Mouse (Mus musculus): ENCODE measurements at regions not wholly inside any gene's neighbourhood (a gene's known extent, or its start where the extent isn't known, plus 50 kb on each side); places are given as distances from the start of the nearest gene placed in this dataset.
"Not testable (repeated sequence)": the region's sequence is repeated elsewhere in the genome, so short reads cannot be mapped to it uniquely, and the experiment has no call there.

DNA sequence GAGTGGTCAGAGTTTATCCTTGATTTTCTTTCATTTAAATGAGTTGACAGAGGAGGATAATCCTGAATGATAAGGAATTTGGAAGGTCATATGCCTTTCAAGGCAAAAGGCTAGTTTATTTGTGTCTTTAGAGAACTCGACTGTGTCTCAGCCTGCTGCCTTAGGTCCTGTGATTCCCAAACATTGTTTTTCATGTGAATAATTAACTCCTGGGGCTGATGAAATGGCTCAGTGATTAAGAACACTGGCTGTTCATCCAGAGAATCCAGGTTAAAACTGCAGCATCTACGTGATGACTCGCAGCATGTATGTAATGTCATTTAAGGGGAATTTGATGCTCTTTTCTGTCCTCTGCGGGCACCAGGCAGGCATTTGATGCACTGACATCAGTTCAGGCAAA lies 1004.2 kb downstream of the Adgrl3 start:
- 68% methylated on average over 4 of the region's 4 CpGs for WGBS
- Histone ChIP-seq H3K27ac (no peak overlapping the region), H3K27me3 (no peaks in the 10 kb centered on the region), H3K4me3 (no peak overlapping the region), H3K4me2 (no peak overlapping the region), H3K9me3 (replicated peaks) (no peaks in the 10 kb centered on the region), H3K9ac (no peak overlapping the region), H3K4me1 (replicated peaks) (no peaks in the 10 kb centered on the region), H3K36me3 (no peaks in the 10 kb centered on the region)
- ATAC-seq (replicated peaks; ENCODE audit: insufficient number of reproducible peaks, insufficient read depth, low FRiP score, low read depth) = no peak

DNA sequence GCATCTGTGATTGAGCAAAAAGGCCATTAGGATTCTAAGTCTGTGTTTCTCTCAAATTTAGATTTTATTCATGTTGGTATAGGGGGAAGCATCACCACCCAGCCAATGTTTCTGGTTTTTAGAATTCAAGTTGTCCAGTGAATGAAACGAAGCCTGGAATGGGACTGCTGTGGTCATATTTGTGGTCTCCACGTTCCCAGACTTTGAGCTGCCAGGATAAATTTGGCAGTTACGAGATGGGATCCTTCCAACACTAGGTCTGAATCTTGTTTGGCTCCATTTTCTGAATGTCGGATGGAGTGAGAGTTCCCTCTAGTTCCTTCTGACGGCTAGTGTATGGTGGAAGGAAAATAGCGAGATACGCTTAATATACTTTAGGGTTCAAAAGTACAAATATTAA lies 1014.8 kb downstream of the Adgrl3 start:
- Histone ChIP-seq H3K9me3 (replicated peaks) (no peaks in the 10 kb centered on the region), H3K27ac (no peak overlapping the region), H3K27me3 (no peaks in the 10 kb centered on the region), H3K4me1 (replicated peaks) (no peaks in the 10 kb centered on the region), H3K9ac (no peak overlapping the region), H3K4me2 (no peak overlapping the region), H3K36me3 (no peaks in the 10 kb centered on the region), H3K4me3 (no peak overlapping the region)
- WGBS = 70% methylated on average over 7 of the region's 7 CpGs
- no peak for ATAC-seq (replicated peaks; ENCODE audit: insufficient number of reproducible peaks, insufficient read depth, low FRiP score, low read depth)

DNA sequence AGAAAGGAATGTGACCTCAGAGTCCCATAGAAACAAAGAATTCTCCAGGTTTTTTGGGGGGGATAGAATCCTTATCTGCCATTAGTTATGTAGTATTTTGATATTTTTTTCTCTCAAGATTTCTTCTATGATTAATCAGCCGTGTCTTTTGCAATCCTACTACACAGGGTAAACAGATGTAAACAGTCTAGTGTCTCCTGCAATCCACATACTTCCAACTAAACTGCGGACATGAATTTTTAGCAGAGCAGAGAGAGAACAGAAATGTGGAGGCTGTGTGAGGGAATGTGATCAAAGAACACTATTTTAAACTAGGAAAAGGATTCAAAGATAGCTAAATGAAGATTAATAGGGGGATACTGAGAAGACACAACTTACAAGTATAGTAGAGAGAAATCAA lies 1026.2 kb downstream of the Adgrl3 start:
- no peak overlapping the region for H3K4me3 ChIP-seq
- H3K9me3 ChIP-seq (replicated peaks) = no peaks in the 10 kb centered on the region
- ATAC-seq (replicated peaks; ENCODE audit: insufficient number of reproducible peaks, insufficient read depth, low FRiP score, low read depth) = no peak
- H3K36me3 ChIP-seq = no peaks in the 10 kb centered on the region
- H3K4me1 ChIP-seq (replicated peaks) = no peaks in the 10 kb centered on the region
- no peak overlapping the region for H3K27ac ChIP-seq
- WGBS = 64% methylated on average over 2 of the region's 2 CpGs
- no peaks in the 10 kb centered on the region for H3K27me3 ChIP-seq
- no peak overlapping the region for H3K9ac ChIP-seq
- H3K4me2 ChIP-seq = no peak overlapping the region

DNA sequence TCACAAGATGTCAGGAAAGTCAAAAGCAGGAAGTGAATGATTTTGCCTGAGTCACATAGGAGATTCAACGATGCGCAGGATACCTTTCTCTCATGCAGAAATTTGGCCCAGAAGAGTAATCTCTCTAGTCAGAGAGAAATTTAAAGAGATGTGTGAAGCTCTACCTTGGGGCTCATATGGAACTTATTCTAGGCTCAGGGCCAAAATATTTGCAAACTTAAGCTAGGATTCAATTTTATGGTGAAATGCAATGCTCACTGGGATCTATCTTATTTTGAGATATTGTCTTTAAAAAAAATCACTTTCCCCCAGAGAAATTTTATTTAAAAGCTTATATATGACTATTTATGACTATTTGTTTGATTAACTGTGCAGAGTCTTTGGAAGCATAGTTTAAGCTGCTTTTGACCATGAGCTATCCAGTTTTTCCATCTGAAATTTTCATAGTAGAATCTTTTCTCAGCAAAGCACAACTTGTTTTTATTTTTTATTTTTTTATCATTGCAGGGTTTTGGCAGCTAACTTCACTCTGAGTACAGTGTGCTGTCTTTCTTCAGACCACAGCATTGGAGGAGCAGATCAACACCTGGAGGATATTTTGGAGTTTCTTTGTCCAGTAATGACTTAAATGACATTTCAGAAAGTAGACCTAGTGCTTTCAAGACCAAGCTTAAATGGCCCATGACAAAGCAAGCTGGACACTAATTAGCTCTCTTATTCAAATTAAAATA lies 1039.3 kb downstream of the Adgrl3 start:
- Histone ChIP-seq H3K36me3 (no peaks in the 10 kb centered on the region), H3K9ac (no peak overlapping the region), H3K4me1 (replicated peaks) (no peaks in the 10 kb centered on the region), H3K27me3 (no peaks in the 10 kb centered on the region), H3K4me2 (no peak overlapping the region), H3K4me3 (no peak overlapping the region), H3K9me3 (replicated peaks) (no peaks in the 10 kb centered on the region), H3K27ac (no peak overlapping the region)
- no peak for ATAC-seq (replicated peaks; ENCODE audit: insufficient number of reproducible peaks, insufficient read depth, low FRiP score, low read depth)
- 79% methylated on average over 2 of the region's 2 CpGs for WGBS

DNA sequence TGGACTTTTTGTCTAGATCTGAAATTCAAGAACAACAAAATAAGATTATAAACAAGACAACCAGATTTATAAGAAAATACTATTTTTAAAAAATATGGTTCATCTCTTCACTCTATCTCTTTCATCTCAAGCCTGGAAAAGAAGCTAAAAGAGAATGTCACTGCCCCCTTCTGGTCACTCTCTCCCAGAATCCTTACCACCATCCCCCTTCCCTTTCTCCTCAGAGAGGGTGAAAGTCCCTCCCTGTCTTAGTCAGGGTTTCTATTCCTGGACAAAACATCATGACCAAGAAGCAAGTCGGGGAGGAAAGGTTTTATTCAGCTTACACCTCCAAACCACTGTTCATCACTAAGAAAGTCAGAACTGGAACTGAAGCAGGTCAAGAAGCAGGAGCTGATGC lies 1040.7 kb downstream of the Adgrl3 start:
- 23% methylated on average over 1 of the region's 1 CpGs for WGBS
- ATAC-seq (replicated peaks; ENCODE audit: insufficient number of reproducible peaks, insufficient read depth, low FRiP score, low read depth) = no peak
- no peaks in the 10 kb centered on the region for H3K36me3 ChIP-seq

DNA sequence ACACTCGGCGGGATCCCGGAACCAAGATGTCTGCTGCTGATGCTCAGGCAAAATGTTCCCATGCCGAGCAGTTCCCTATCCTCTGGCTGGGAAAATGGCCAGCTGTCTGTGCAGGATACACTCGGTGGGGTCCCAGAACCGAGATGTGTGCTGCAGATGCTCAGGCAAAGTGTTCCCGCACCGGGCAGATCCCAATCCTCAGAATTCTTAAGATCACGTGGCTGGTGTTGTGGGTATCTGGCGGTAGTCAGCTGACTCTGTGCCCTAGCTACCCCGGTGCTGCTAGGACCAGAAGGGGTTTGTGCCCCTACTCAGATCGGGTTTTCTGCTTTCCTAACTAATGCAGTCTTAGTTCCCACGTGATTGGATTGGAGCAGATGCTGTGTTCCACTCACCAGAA lies 1049.3 kb downstream of the Adgrl3 start:
- not testable (repeated sequence) for H3K27me3 ChIP-seq; H3K9ac ChIP-seq; H3K9me3 ChIP-seq (replicated peaks); H3K4me3 ChIP-seq; H3K27ac ChIP-seq; H3K4me2 ChIP-seq; H3K4me1 ChIP-seq (replicated peaks); ATAC-seq (replicated peaks; ENCODE audit: insufficient number of reproducible peaks, insufficient read depth, low FRiP score, low read depth); H3K36me3 ChIP-seq
- 77% methylated on average over 13 of the region's 13 CpGs for WGBS

More for the DNA sequence above, 1040.7 kb downstream of the Adgrl3 start:
- Histone ChIP-seq H3K9me3 (replicated peaks) (no peaks in the 10 kb centered on the region), H3K4me1 (replicated peaks) (no peaks in the 10 kb centered on the region), H3K27me3 (no peaks in the 10 kb centered on the region), H3K27ac (no peak overlapping the region), H3K4me2 (no peak overlapping the region), H3K4me3 (no peak overlapping the region), H3K9ac (no peak overlapping the region)

DNA sequence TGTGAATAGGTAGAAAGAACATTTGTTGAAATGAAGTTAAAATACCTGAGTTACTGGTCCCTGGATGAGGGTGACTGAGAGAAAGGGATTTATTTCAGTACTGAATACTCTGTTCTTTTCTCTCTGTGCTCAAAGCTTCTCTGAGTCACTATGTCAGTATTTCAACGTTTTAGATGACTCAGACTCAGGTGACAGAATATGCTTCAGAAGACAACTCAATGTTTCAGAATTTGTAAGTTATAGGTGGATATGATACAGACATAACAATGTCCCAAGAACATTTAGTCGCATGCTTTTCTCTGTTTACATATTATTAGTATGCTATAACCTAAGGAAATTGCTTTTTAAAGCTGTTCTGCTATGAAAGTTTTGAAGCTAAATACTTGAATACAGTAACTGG lies 1069.5 kb downstream of the Adgrl3 start:
- Histone ChIP-seq H3K9ac (no peak overlapping the region), H3K36me3 (no peaks in the 10 kb centered on the region), H3K4me2 (no peak overlapping the region), H3K9me3 (replicated peaks) (no peaks in the 10 kb centered on the region), H3K27me3 (no peaks in the 10 kb centered on the region), H3K27ac (no peak overlapping the region), H3K4me3 (no peak overlapping the region), H3K4me1 (replicated peaks) (no peaks in the 10 kb centered on the region)
- ATAC-seq (replicated peaks; ENCODE audit: insufficient number of reproducible peaks, insufficient read depth, low FRiP score, low read depth) = no peak
- 71% methylated on average over 2 of the region's 2 CpGs for WGBS

DNA sequence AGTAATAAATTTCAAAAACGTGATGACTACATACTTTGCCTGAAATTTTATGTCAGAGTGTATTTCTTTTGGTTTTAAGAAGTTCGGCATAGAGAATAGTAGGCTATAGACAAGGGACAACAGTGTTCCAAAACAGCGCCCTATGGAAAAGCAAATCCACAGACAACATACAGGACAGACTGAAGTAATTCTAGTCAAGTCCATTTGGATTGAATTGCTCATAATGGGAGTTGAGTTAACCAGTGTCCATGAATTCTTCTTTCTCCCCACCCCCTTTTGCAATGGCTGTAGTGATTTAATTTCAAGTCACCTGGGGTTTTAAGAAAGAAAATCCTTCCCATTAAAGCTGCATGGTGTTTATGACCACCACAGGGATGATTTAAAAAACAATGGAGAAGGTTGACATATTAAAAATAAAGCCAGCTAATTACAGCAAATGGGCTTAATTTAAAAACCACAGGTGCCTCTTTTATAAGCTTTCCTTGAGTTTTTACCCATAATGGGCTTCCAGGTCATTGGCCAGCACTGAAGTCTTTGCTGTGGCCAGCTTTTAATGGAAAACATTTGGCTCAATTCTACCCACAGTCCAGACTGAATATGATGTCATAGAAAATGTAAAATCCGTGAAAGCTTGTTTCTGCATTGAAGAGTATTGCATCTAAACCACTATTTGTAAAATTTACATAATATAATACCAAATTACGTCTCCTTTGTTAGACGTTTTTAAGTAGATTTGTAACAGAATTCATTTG lies 1083.3 kb downstream of the Adgrl3 start:
- H3K27me3 ChIP-seq = no peaks in the 10 kb centered on the region
- no peaks in the 10 kb centered on the region for H3K4me1 ChIP-seq (replicated peaks)
- no peak overlapping the region for H3K4me3 ChIP-seq
- no peaks in the 10 kb centered on the region for H3K36me3 ChIP-seq
- H3K4me2 ChIP-seq = no peak overlapping the region
- no peaks in the 10 kb centered on the region for H3K9me3 ChIP-seq (replicated peaks)
- ATAC-seq (replicated peaks; ENCODE audit: insufficient number of reproducible peaks, insufficient read depth, low FRiP score, low read depth) = no peak
- no peak overlapping the region for H3K9ac ChIP-seq
- WGBS = 76% methylated on average over 6 of the region's 6 CpGs
- no peak overlapping the region for H3K27ac ChIP-seq

DNA sequence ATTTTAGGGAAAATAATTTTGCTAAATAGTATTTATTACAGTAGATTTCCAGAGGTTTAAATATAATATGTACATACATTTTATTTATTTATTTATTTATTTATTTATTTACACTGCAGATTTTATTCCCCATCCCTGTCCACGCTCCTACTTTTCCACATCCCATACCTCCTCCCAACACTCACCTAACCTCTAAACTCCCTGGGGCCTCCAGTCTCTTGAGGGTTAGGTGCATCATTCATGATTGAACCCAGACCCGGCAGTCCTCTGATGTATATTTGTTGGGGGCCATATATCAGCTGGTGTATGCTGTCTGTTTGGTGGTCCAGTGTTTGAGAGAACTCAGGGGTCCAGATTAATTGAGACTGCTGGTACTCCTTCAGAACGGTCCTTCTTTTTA lies 1083.9 kb downstream of the Adgrl3 start:
- H3K27me3 ChIP-seq = no peaks in the 10 kb centered on the region
- WGBS = 90% methylated on average over 3 of the region's 3 CpGs
- no peak overlapping the region for H3K27ac ChIP-seq
- no peaks in the 10 kb centered on the region for H3K36me3 ChIP-seq
- H3K4me3 ChIP-seq = no peak overlapping the region
- no peak overlapping the region for H3K9ac ChIP-seq
- no peak for ATAC-seq (replicated peaks; ENCODE audit: insufficient number of reproducible peaks, insufficient read depth, low FRiP score, low read depth)
- H3K4me1 ChIP-seq (replicated peaks) = no peaks in the 10 kb centered on the region
- no peaks in the 10 kb centered on the region for H3K9me3 ChIP-seq (replicated peaks)
- H3K4me2 ChIP-seq = no peak overlapping the region

DNA sequence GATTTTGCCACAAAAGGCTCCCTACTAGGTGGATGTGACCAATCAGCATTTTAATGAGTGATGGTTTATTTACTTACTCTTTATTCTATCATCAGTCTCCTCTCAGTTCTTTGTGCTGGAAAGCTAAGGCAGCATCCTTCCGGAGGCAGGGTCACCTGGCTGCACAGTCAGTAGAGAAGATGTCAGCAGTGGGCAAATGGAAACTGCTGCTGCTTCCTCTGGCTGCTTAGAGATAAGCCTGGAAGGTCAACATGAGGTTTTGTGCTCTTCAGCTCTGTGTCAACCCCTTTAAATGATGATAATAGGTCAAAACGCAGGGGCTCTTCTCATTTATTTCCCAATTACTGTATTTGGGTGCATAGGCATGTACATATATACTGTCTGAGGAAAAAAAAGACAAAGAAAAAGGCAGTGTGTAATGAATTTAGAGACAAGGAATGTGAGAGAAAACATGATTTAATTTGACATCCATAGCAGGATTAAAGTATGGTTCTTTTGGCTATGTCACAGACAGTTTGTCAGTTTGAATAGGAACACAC lies 1106.1 kb downstream of the Adgrl3 start:
- H3K4me1 ChIP-seq (replicated peaks) = no peaks in the 10 kb centered on the region
- no peak for ATAC-seq (replicated peaks; ENCODE audit: insufficient number of reproducible peaks, insufficient read depth, low FRiP score, low read depth)
- H3K4me3 ChIP-seq = no peak overlapping the region
- H3K27ac ChIP-seq = no peak overlapping the region
- H3K36me3 ChIP-seq = no peaks in the 10 kb centered on the region
- 30% methylated on average over 2 of the region's 2 CpGs for WGBS
- H3K27me3 ChIP-seq = no peaks in the 10 kb centered on the region
- no peaks in the 10 kb centered on the region for H3K9me3 ChIP-seq (replicated peaks)
- no peak overlapping the region for H3K9ac ChIP-seq
- H3K4me2 ChIP-seq = no peak overlapping the region

DNA sequence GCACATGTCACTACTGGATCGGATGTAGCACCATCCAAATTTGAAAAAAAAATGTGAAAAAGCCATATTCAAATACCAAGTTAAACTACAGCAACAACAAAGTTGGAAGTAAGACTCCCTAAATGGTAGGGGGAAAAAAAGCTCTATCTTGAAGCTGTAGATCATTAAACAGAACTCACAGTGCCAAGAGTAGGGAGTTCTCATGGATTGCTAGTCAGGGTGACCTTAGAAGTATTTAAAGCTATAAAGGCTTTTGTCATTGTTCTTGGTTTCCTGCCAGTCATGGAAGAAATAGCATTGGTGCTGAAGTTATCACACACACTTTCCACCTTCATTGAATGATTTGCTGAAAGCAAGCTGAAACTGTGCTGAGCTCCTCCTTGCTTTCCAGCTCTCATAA lies 1122.1 kb downstream of the Adgrl3 start:
- no peak; the same call in 1 of the 2 replicates for ATAC-seq (replicated peaks; ENCODE audit: insufficient number of reproducible peaks, insufficient read depth, low FRiP score, low read depth)
- 0 out of 2 replicates have a peak overlapping the region, but pooled peaks have one; percentile 17 for H3K27ac ChIP-seq

More for the DNA sequence above, 1122.1 kb downstream of the Adgrl3 start:
- H3K9ac ChIP-seq = no peak overlapping the region
- no peaks in the 10 kb centered on the region for H3K4me1 ChIP-seq (replicated peaks)
- H3K27me3 ChIP-seq = no peaks in the 10 kb centered on the region
- no peak overlapping the region for H3K4me3 ChIP-seq
- 83% methylated on average over 1 of the region's 1 CpGs for WGBS
- no peaks in the 10 kb centered on the region for H3K9me3 ChIP-seq (replicated peaks)
- no peaks in the 10 kb centered on the region for H3K36me3 ChIP-seq
- no peak overlapping the region for H3K4me2 ChIP-seq
